9 mouse cellular contexts compared by ENCODE assay signal in genomic region chr11:102893015-102893651, GRCm38 (mm10). TPM values are rescaled to one million over a fixed set of nuclear protein-coding genes. Genes with fewer than 3 reads are reported as not detected.
DNase-seq lines count a peak whose midpoint lies in the region; ATAC-seq and TF ChIP-seq lines count a peak whose summit lies in the region.
"Had no signal": no experiment of that assay in that cellular context is flagged by ENCODE, and none has a peak within 500 bp of the region (broad histone marks: within the 10 kb centered on the region; RNA-seq: fewer than 3 reads in every experiment).

No protein-coding gene starts in this region.

- in situ Hi-C loops in ES-E14 (cut with MboI; ENCODE audit: low sequenced_read_pairs in 2 of 2, unreplicated experiment in 2 of 2) = loop anchor here in 1 of 2 experiments (10.0 kb wide), 1 partner anchor 102 kb away; no protein-coding TSS in a partner anchor

- peaks cover 24% of the 10 kb centered on the region for H3K27me3 ChIP-seq in erythroblast, embryonic 14.5 days (ENCODE audit: control insufficient read depth)
- H3K27me3 ChIP-seq in heart, embryonic 16.5 days (ENCODE audit: control insufficient read depth, insufficient read depth, low read length) = peaks cover 24% of the 10 kb centered on the region

- peak; percentile 76 for ATAC-seq in heart, embryonic 16.5 days (replicated peaks; ENCODE audit: extremely low read depth, insufficient read depth, low FRiP score)

- peak overlapping the region; percentile 72 for H3K4me2 ChIP-seq in heart, embryonic 16.5 days (ENCODE audit: low read depth, low read length)

- WGBS in heart, embryonic 16.5 days = 2% methylated on average over 43 of the region's 43 CpGs

- peaks cover 0 to 1% of the 10 kb centered on the region in 2 experiments; a peak in 2 of 4 replicates for H3K4me1 ChIP-seq in ES-E14 (ENCODE audit: control insufficient read depth in 2 of 2, insufficient read depth in 2 of 2, low read length in 2 of 2, poor library complexity in 1 of 2)
- H3K4me1 ChIP-seq in brown adipose tissue, adult 24 weeks (ENCODE audit: control insufficient read depth, insufficient read depth, insufficient read length, low read length) = no peaks in the 10 kb centered on the region
- peaks cover 86% of the 10 kb centered on the region for H3K4me1 ChIP-seq in erythroblast, embryonic 14.5 days (ENCODE audit: control insufficient read depth)
- H3K4me1 ChIP-seq in heart, embryonic 16.5 days (ENCODE audit: control insufficient read depth, insufficient read depth, low read length) = peaks cover 3% of the 10 kb centered on the region; the same call in 1 of the 2 replicates

- peak overlapping the region; percentile 31 for H3K9ac ChIP-seq in ES-E14 (ENCODE audit: insufficient read depth, low read depth, low read length, poor library complexity, severe bottlenecking)
- peak overlapping the region; percentile 66 for H3K9ac ChIP-seq in heart, embryonic 16.5 days (ENCODE audit: low read length)

- H3K9me3 ChIP-seq in ES-E14 (ENCODE audit: control insufficient read depth, insufficient read depth, low read depth, low read length) = no peaks in the 10 kb centered on the region
- no peaks in the 10 kb centered on the region for H3K9me3 ChIP-seq in erythroblast, embryonic 14.5 days (ENCODE audit: control insufficient read depth, low read length)
- no peaks in the 10 kb centered on the region for H3K9me3 ChIP-seq in heart, embryonic 16.5 days (replicated peaks; ENCODE audit: control insufficient read depth, low read length)

- no peaks in the 10 kb centered on the region for H3K36me3 ChIP-seq in ES-E14 (ENCODE audit: control insufficient read depth, insufficient read depth, low read length, poor library complexity, severe bottlenecking)
- peaks cover 74% of the 10 kb centered on the region for H3K36me3 ChIP-seq in erythroblast, embryonic 14.5 days (ENCODE audit: control insufficient read depth)
- H3K36me3 ChIP-seq in heart, embryonic 16.5 days (ENCODE audit: control insufficient read depth, insufficient read depth) = no peaks in the 10 kb centered on the region

- no peak overlapping the region for H3K27ac ChIP-seq in ES-E14 (ENCODE audit: insufficient read depth, low read depth, low read length, poor library complexity, severe bottlenecking)
- no peak overlapping the region for H3K27ac ChIP-seq in brown adipose tissue, adult 24 weeks (replicated peaks; ENCODE audit: low read depth, low read length)
- no peak overlapping the region for H3K27ac ChIP-seq in heart, embryonic 16.5 days (ENCODE audit: low read length)
- H3K27ac ChIP-seq: macrophage had no signal

- peak; percentile 80 for DNase-seq in ES-E14 (ENCODE audit: low read depth, low spot score)
- peak; percentile 84 for DNase-seq in kidney, postnatal 10 days
- DNase-seq in lung, postnatal 36 days = peak; percentile 89
- DNase-seq in retina, postnatal 1 day = peak; percentile 81
- DNase-seq in urinary bladder, postnatal 4 days (ENCODE audit: low spot score in 2 of 2) = peak; percentile 72 to 77

- peak overlapping the region; percentile 51 to 70 for H3K4me3 ChIP-seq in ES-E14 (ENCODE audit: insufficient read depth in 1 of 2, low read depth in 1 of 2, low read length in 2 of 2, poor library complexity in 1 of 2, severe bottlenecking in 1 of 2)
- peak overlapping the region; percentile 39 for H3K4me3 ChIP-seq in brown adipose tissue, adult 24 weeks (ENCODE audit: insufficient read depth, low read depth, low read length)
- H3K4me3 ChIP-seq in erythroblast, embryonic 14.5 days (replicated peaks) = peak overlapping the region; percentile 72
- peak overlapping the region; percentile 41 for H3K4me3 ChIP-seq in heart, embryonic 16.5 days (ENCODE audit: low read length)

TF ChIP-seq in ES-E14, 5 proteins besides CTCF, POLR2A, EP300 and RAD21:
- TF ChIP-seq ZNF384 (IDR thresholded peaks at IDR 0.05; ENCODE audit: low read depth, low read length) = no peak
- TF ChIP-seq CHD2 (IDR thresholded peaks at IDR 0.05; ENCODE audit: low read depth, low read length) = no peak

RNA-seq across cellular contexts. Expression of gene Gfap, which starts 7.6 kb away (rescaled TPM):
- 0.36 and 0.42 TPM in 2 replicates for total RNA-seq in ES-E14 (2012; rRNA removed)
- not detected in 2 replicates for polyA plus RNA-seq in brown adipose tissue, adult 24 weeks (2012; ENCODE audit: insufficient read depth, insufficient read length, missing spikeins)
- 3.6 TPM in 2 replicates for polyA plus RNA-seq in erythroblast, embryonic 14.5 days (2012)
- polyA plus RNA-seq in heart, embryonic 16.5 days (2015; fragmentation: Nextera tagmentation; extraction: Ambion mirVana) = 0.26 and 0.30 TPM in 2 replicates
- polyA plus RNA-seq: macrophage had no signal

RNA-seq across cellular contexts. Expression of gene Fam187a, which starts 8.2 kb away (rescaled TPM):
- not detected in 2 replicates for total RNA-seq in ES-E14 (2012; rRNA removed)
- not detected in 2 replicates for polyA plus RNA-seq in brown adipose tissue, adult 24 weeks (2012; ENCODE audit: insufficient read depth, insufficient read length, missing spikeins)
- not detected in 2 replicates for polyA plus RNA-seq in erythroblast, embryonic 14.5 days (2012)
- 0.09 TPM in 1 of 2 replicates, not detected in the other for polyA plus RNA-seq in heart, embryonic 16.5 days (2015; fragmentation: Nextera tagmentation; extraction: Ambion mirVana)
- polyA plus RNA-seq: macrophage had no signal

RNA-seq across cellular contexts. Expression of gene Ccdc103, which starts 12.1 kb away (rescaled TPM):
- 0.48 and 1.1 TPM in 2 replicates for total RNA-seq in ES-E14 (2012; rRNA removed)
- not detected in 2 replicates for polyA plus RNA-seq in brown adipose tissue, adult 24 weeks (2012; ENCODE audit: insufficient read depth, insufficient read length, missing spikeins)
- 0.26 and 0.36 TPM in 2 replicates for polyA plus RNA-seq in erythroblast, embryonic 14.5 days (2012)
- 0.64 and 0.77 TPM in 2 replicates for polyA plus RNA-seq in heart, embryonic 16.5 days (2015; fragmentation: Nextera tagmentation; extraction: Ambion mirVana)
- polyA plus RNA-seq: macrophage had no signal

RNA-seq across cellular contexts. Expression of gene Eftud2, which starts 12.3 kb away (rescaled TPM):
- total RNA-seq in ES-E14 (2012; rRNA removed) = 161 and 198 TPM in 2 replicates
- polyA plus RNA-seq in brown adipose tissue, adult 24 weeks (2012; ENCODE audit: insufficient read depth, insufficient read length, missing spikeins) = 30.9 and 32.6 TPM in 2 replicates
- polyA plus RNA-seq in erythroblast, embryonic 14.5 days (2012) = 19.5 and 23.9 TPM in 2 replicates
- polyA plus RNA-seq in heart, embryonic 16.5 days (2015; fragmentation: Nextera tagmentation; extraction: Ambion mirVana) = 114 and 115 TPM in 2 replicates

RNA-seq across cellular contexts. Expression of gene Kif18b, which starts 31.8 kb away (rescaled TPM):
- 38.4 and 51.0 TPM in 2 replicates for total RNA-seq in ES-E14 (2012; rRNA removed)
- not detected in 2 replicates for polyA plus RNA-seq in brown adipose tissue, adult 24 weeks (2012; ENCODE audit: insufficient read depth, insufficient read length, missing spikeins)
- polyA plus RNA-seq in erythroblast, embryonic 14.5 days (2012) = 13.5 and 14.9 TPM in 2 replicates
- 6.6 and 7.6 TPM in 2 replicates for polyA plus RNA-seq in heart, embryonic 16.5 days (2015; fragmentation: Nextera tagmentation; extraction: Ambion mirVana)
